Mouse (Mus musculus): ENCODE results near the gene Slc35f1.

DNA sequence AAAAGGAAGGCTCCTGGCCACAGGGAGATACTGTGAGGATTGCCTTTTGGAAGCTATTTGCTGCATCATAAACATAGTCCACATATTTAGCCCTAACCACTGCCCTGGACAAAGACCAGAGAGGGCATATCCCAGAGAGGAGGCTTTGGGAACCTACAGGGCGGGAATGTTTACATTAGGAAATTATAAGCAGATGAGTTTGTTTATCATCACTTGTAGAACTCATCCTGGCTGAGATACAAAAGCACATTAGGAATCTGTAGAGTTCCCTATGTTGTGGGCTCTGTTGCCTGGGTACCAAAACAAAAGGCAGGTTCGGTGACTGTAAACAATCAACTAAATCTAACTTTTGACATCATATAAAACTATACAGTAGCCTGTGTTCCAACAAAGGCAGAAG lies 467.4 kb downstream of the Slc35f1 start:
- TF ChIP-seq CTCF (IDR thresholded peaks at IDR 0.05; ENCODE audit: low read depth) (no peak), EP300 (IDR thresholded peaks at IDR 0.05; ENCODE audit: low read depth) (no peak)

Data from liver, embryonic 14.5 days (tissue).